Mouse (Mus musculus): ENCODE data around the gene Tmem220. TPM values are rescaled to one million over a fixed set of nuclear protein-coding genes. Genes with fewer than 3 reads are reported as not detected.

Tmem220 gene
- polyA plus RNA-seq, 1 experiment from 2014 or later: 3.5 TPM

- Histone ChIP-seq H3K9ac (replicated peaks; ENCODE audit: low read depth) (peak overlapping the region; percentile 5; the same call in 1 of the 2 replicates), H3K9me3 (ENCODE audit: low read length) (no peaks in the 10 kb centered on the region), H3K4me3 (ENCODE audit: low read depth, low read length) (peak overlapping the region; percentile 43), H3K27me3 (replicated peaks; ENCODE audit: insufficient read depth, low read length) (no peaks in the 10 kb centered on the region), H3K4me1 (ENCODE audit: insufficient read depth, low read depth, low read length) (no peaks in the 10 kb centered on the region), H3K36me3 (ENCODE audit: insufficient read depth, low read length) (no peaks in the 10 kb centered on the region), H3K4me2 (replicated peaks; ENCODE audit: low read depth, low read length) (peak overlapping the region; percentile 74), H3K27ac (ENCODE audit: low read length) (peak overlapping the region; percentile 7)
- peak; percentile 79 for DNase-seq (ENCODE audit: low spot score)
- no peak for TF ChIP-seq EP300 (IDR thresholded peaks at IDR 0.05)
- peak; percentile 98 for TF ChIP-seq CTCF (IDR thresholded peaks at IDR 0.05)
- peak; percentile 70 for ATAC-seq
- WGBS: 6% methylated on average over 28 of the region's 28 CpGs
Observed at GRCm38 (mm10) chr11:66984165-66985135, 40.5 kb upstream of the Tmem220 start.

GRCm38 (mm10) chr11:66985136-66985702 is 39.7 kb upstream of the Tmem220 start:
- Histone ChIP-seq H3K4me1 (ENCODE audit: insufficient read depth, low read depth, low read length) (no peaks in the 10 kb centered on the region), H3K9me3 (ENCODE audit: low read length) (no peaks in the 10 kb centered on the region), H3K4me3 (ENCODE audit: low read depth, low read length) (peak overlapping the region; percentile 43), H3K9ac (replicated peaks; ENCODE audit: low read depth) (peak overlapping the region; percentile 5; the same call in 1 of the 2 replicates), H3K4me2 (replicated peaks; ENCODE audit: low read depth, low read length) (peak overlapping the region; percentile 74), H3K27me3 (replicated peaks; ENCODE audit: insufficient read depth, low read length) (no peaks in the 10 kb centered on the region), H3K27ac (ENCODE audit: low read length) (no peak overlapping the region), H3K36me3 (ENCODE audit: insufficient read depth, low read length) (no peaks in the 10 kb centered on the region)
- no peak for TF ChIP-seq CTCF (IDR thresholded peaks at IDR 0.05)
- 0 out of 2 replicates have a peak, but pooled peaks have one; percentile 11 for TF ChIP-seq EP300 (IDR thresholded peaks at IDR 0.05)
- 25% methylated on average over 11 of the region's 11 CpGs for WGBS
- DNase-seq (ENCODE audit: low spot score) (peak; percentile 29), ATAC-seq (no peak)

- Histone ChIP-seq H3K36me3 (ENCODE audit: insufficient read depth, low read length) (no peaks in the 10 kb centered on the region), H3K9me3 (ENCODE audit: low read length) (no peaks in the 10 kb centered on the region), H3K27ac (ENCODE audit: low read length) (no peak overlapping the region), H3K9ac (replicated peaks; ENCODE audit: low read depth) (no peak overlapping the region), H3K4me3 (ENCODE audit: low read depth, low read length) (no peak overlapping the region), H3K27me3 (replicated peaks; ENCODE audit: insufficient read depth, low read length) (no peaks in the 10 kb centered on the region), H3K4me2 (replicated peaks; ENCODE audit: low read depth, low read length) (no peak overlapping the region), H3K4me1 (ENCODE audit: insufficient read depth, low read depth, low read length) (no peaks in the 10 kb centered on the region)
- DNase-seq (ENCODE audit: low spot score): no peak
- TF ChIP-seq EP300 (IDR thresholded peaks at IDR 0.05) (no peak), CTCF (IDR thresholded peaks at IDR 0.05) (no peak)
- WGBS: 71% methylated on average over 2 of the region's 2 CpGs
- ATAC-seq: no peak
Observed at GRCm38 (mm10) chr11:66992150-66992549, 32.8 kb upstream of the Tmem220 start.

- TF ChIP-seq EP300 (IDR thresholded peaks at IDR 0.05) (no peak), CTCF (IDR thresholded peaks at IDR 0.05) (no peak)
- 12% methylated on average over 1 of the region's 1 CpGs for WGBS
- H3K4me1 ChIP-seq (ENCODE audit: insufficient read depth, low read depth, low read length): no peaks in the 10 kb centered on the region
- no peaks in the 10 kb centered on the region for H3K9me3 ChIP-seq (ENCODE audit: low read length)
- DNase-seq (ENCODE audit: low spot score) (no peak), ATAC-seq (no peak)
- no peak overlapping the region for H3K27ac ChIP-seq (ENCODE audit: low read length)
- no peak overlapping the region for H3K4me3 ChIP-seq (ENCODE audit: low read depth, low read length)
- no peaks in the 10 kb centered on the region for H3K36me3 ChIP-seq (ENCODE audit: insufficient read depth, low read length)
- no peak overlapping the region for H3K4me2 ChIP-seq (replicated peaks; ENCODE audit: low read depth, low read length)
- no peaks in the 10 kb centered on the region for H3K27me3 ChIP-seq (replicated peaks; ENCODE audit: insufficient read depth, low read length)
- no peak overlapping the region for H3K9ac ChIP-seq (replicated peaks; ENCODE audit: low read depth)
Observed at GRCm38 (mm10) chr11:66993674-66994073, 31.3 kb upstream of the Tmem220 start.

GRCm38 (mm10) chr11:66996446-66996845 is 28.5 kb upstream of the Tmem220 start:
- Histone ChIP-seq H3K4me2 (replicated peaks; ENCODE audit: low read depth, low read length) (no peak overlapping the region), H3K9me3 (ENCODE audit: low read length) (no peaks in the 10 kb centered on the region), H3K4me1 (ENCODE audit: insufficient read depth, low read depth, low read length) (0 out of 2 replicates have a peak, but pooled peaks cover 4% of the 10 kb centered on the region), H3K4me3 (ENCODE audit: low read depth, low read length) (no peak overlapping the region), H3K36me3 (ENCODE audit: insufficient read depth, low read length) (no peaks in the 10 kb centered on the region), H3K9ac (replicated peaks; ENCODE audit: low read depth) (no peak overlapping the region), H3K27ac (ENCODE audit: low read length) (no peak overlapping the region), H3K27me3 (replicated peaks; ENCODE audit: insufficient read depth, low read length) (no peaks in the 10 kb centered on the region)
- 58% methylated on average over 4 of the region's 4 CpGs for WGBS
- DNase-seq (ENCODE audit: low spot score) (no peak), ATAC-seq (no peak)
- no peak for TF ChIP-seq CTCF (IDR thresholded peaks at IDR 0.05)
- TF ChIP-seq EP300 (IDR thresholded peaks at IDR 0.05): no peak
